Mouse (Mus musculus) kidney, adult 18-20 months (tissue): ENCODE results near the gene Akr7a5.

Experiments used
- DNase-seq: peaks from one replicate; pipeline ENCODE4 v3.0.0; 2021

The Akr7a5 gene

DNA sequence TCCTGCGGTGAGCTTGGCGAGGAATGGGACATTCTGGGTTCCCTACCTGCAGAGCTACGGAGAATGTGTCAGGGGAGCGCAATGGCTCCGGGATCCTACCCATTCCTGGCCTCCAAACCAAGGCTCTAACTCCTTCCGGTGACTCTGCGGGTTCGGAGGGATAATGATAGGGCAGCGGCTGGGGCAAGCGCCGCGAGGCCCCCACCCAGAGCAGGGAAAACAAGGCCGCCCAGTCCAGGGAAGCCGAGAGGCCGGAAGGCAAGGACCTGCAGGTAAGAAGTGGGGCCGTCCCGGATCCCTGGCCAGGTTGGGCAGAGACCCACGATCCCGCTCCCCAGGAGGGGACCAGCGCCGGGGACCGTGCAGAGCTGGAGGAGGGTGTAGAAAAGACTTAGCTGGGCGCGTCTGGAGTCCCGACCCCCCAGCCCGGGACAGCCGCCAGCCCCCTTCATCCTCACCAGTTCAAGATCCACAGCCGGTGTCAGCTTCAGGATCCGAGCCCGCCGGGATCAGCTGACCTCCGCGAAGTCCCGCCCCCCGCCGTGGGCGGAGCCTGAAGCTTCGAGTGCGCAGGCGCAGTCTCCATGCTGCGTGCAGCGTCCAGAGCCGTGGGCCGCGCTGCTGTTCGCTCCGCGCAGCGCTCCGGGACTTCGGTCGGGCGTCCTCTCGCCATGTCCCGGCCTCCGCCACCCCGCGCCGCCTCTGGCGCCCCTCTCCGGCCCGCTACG is at the start of gene Akr7a5, which contains the start of gene Pqlc2:
Gene Akr7a5, plus strand, starts transcription at position 574 of the 728 bp plus-strand sequence.
Gene Pqlc2, minus strand, starts transcription at position 538 of the 728 bp plus-strand sequence.
- peak; percentile 100 for DNase-seq

DNA sequence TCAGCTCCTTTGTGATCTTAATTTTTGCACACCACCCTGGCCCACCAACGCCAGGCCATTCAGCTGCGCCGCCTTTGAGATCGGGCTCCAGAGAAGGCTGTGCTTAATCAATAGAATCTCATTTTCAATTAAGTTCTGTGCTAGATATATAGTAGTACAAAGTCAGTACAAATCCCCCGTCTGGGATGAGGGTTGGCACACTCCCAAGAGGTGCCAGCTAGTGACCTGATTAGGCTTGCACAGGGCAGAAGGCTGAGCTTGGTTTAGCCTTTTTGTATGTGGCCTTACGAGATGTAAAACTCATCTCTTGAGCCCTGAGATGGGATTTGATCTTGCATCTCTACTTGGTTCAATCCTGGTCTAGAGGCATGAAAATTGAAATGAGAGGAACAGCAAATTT is 47.6 kb upstream of the Akr7a5 start:
- no peak for DNase-seq

DNA sequence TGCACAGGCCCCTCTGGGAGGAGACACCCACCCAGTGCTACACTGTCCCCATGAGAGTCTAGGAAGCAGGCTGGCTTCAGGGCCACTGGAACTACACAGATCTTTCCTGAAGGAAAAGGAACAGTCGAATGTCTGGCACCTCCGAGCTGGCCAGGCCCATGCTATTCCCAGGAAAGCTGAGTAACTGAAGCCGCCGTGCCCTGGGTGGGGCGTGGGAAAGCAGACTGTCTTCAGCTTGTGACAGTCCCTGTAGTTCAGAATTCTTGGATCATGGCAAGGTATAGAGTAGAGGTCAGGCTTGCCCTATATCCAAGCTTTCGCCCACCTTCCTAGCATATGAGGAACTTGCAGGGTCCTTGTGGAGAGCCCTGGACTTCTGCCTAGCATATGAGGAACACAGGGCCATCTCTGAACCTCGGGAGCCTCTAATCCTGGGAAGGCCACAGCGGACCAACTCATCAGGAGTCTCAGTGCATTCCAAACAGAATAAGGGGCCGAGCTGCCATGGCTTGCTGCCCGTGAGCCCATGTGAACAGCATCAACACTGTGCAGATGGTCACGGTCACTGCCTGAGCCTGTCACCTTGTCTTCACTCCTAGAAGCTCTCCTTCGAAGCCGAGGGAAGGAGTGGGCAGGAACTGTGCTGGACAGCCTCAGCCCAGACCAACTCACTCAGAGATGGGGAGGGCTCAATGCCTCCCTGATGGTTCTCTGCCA is 44.6 kb upstream of the Akr7a5 start:
- no peak for DNase-seq

- DNase-seq, result no peak
Observed at GRCm38 (mm10) chr4:139266500-139266865, 44.1 kb upstream of the Akr7a5 start.

- no peak for DNase-seq
Observed at GRCm38 (mm10) chr4:139267335-139267734, 43.2 kb upstream of the Akr7a5 start.

GRCm38 (mm10) chr4:139268242-139268641 is 42.3 kb upstream of the Akr7a5 start:
- no peak for DNase-seq

DNA sequence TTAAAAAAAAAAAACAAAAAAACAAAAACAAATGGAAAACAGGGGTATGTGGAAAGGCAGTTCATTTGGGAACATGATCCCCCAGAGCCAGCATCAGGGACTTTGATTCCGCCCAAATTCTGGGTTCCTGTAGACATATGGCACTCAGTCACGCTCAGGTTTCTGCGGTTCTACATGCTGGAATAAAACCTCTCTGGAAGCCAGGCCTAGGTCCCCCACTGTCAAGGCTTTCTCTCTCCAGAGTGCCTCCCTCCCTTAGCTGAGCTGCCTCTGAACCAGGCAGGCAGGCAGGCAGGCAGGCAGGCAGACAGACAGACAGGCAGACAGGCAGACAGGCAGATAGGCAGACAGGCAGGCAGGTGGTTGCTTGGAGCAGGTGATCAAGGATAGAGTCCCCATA is 40.4 kb upstream of the Akr7a5 start:
- no peak for DNase-seq

DNA sequence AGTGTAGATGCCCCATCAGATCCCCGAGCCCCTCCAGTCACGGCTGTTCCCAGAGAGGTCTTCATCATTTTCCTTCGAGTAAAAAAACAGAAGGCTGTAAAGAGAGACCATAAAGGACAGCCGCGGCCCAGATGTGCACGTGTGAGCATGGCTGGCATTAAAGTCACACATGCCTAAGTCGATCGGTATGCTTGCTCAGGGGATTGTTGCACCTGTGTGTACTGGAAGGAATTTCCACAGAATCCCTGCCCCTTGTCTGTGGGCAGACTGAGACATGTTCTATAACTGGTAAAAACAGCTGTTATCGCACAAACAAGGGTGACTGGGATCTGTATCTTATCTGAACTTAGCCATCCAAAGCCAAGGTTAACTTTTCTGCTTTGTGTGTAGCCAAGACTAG is 39.0 kb upstream of the Akr7a5 start:
- no peak for DNase-seq

- DNase-seq, result no peak
Observed at GRCm38 (mm10) chr4:139272951-139273680, 37.4 kb upstream of the Akr7a5 start.

GRCm38 (mm10) chr4:139274573-139274972 is 36.0 kb upstream of the Akr7a5 start:
- no peak for DNase-seq

DNA sequence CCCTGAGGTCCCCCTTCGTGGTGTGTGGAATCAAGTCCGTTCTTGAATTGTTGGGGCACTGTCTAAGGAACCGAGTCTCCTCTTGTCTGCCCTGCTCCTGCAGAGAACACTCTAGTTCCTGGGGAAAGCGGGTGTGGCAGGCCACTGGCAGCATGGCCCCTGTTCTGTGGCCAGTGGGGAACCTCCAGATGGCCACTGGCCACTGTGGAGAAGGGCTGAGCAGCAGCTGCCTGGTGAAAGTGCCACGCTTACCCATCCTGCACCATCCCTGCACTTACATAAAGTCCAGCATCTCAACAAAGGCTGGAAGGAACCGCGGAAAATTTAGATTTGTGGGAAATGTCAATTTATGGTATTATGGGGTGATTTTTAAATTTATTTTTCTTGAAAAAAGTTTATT is 34.1 kb upstream of the Akr7a5 start:
- no peak for DNase-seq

GRCm38 (mm10) chr4:139280530-139280929 is 30.0 kb upstream of the Akr7a5 start:
- no peak for DNase-seq

DNA sequence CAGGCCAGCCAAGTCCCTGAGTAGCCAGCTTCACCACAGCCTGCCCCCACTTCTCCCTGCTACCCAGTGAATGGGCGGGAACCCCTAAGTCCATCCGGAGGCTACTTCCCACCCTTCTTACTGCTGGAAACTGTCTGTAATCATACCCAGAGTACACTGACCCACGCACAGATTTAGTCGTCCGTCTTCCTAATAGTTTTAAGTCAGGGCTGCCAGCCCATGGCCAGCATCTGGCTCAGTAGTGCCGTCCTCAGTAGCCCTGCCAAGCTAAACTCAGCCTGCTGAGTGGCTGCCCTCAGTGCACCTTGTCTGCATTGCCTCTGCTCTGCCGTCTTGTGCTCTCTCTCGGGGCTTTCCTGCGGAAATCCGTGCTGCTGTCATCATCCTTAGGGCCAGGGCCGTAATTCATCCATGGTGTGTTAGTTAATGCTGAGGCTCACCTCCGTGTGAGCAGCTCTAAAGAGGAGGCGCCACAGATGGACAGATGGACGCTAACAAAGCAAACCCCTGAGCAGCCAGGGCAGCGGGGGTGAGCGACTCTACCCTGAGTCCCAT is 28.7 kb upstream of the Akr7a5 start:
- peak; percentile 28 for DNase-seq

GRCm38 (mm10) chr4:139282955-139283417 is 27.6 kb upstream of the Akr7a5 start:
- DNase-seq, result peak; percentile 64

- no peak for DNase-seq
Observed at GRCm38 (mm10) chr4:139284877-139285276, 25.7 kb upstream of the Akr7a5 start.

- no peak for DNase-seq
Observed at GRCm38 (mm10) chr4:139286234-139286633, 24.3 kb upstream of the Akr7a5 start.

DNA sequence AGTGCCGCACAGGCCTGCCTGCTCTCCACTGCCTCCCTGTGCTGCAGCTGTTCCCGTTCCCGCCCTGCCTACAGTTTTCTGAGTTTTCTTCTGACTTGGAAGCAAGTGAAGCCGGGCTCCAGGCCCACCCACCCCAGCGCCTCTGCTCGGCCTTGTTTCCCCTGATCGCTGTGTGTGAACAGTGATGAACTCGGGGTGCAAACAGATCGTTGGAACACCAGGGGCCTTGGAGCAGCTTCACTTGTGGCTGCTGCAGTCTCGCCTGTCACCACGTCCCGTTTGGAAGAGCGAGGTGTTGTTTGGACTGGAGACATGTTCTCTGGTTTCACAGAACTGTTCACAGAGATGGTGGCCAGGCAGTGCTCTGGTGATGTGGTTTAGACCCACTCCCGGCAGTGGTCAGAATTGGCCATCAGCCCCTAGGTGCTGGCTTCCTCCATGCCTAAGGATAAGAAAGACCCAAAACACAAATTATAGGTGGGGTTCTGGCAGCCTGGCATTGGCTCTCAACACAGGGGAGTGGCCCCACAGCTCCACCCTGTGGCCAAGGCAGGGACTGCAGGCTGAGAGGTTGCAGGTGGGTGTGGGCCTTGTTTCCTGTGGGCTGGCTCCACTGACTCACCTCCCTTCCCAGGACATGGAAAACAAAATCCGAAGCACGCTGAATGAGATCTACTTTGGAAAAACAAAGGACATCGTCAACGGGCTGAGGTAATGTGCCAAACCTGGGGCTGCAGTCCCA is 23.3 kb upstream of the Akr7a5 start:
- DNase-seq, result peak; percentile 89

DNA sequence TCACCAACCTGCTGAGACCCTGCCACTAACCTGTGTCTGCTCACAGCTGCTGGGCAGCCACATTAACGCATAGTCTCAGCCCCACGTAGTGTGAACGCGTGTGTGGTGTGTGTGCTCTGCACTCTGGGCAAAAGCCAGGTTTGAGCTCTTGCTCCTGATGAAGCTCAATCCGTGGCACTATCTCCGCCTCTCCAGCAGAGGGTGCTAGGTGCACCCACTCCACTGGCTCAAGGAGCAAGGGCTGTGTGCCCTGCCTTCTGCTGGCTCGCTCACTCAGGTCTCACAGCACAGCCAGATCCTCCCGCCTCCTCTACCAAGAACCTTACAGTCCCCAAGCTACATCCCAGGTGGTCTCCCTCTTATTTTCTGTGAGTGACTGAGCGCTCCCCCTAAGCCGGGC is 21.5 kb upstream of the Akr7a5 start:
- peak; percentile 64 for DNase-seq

DNA sequence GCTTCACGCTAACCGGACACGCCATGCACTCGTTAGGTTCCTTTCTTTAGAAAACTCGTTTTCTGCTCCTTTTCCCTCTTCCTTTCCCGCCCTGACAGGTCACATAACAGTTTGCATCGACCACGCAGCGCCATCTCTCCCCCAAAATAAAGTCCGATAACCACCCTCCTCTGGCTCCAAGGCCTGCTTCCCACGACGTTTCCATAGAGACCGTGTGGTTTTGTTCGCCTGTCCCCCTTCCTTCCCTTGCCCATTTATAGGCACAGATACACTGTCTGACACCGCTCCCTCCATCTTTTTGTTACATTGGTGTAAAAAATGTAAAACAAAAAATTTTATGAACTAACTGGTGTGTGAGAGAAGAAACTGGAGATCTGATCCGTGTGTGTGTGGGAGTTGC is 19.4 kb upstream of the Akr7a5 start:
- DNase-seq, result no peak

DNA sequence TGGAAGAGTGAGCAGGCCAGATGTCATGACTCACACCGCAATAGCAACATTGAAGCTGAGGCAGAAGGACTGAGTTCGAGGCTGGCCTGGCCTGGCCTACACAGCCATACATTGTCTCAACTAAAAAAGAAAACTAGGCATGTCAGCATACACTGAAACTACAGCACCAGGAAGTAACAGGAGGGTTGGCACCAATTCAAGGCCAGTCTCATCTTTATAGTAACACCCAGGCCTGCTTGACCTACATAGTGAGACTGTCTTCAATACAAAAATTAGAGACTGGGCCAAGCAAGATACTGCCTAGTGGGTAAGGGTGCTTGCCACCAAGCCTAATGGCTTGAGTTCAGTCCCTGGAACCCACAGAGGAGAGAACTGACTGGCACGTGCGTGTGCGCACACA is 18.5 kb upstream of the Akr7a5 start:
- DNase-seq, result no peak

DNA sequence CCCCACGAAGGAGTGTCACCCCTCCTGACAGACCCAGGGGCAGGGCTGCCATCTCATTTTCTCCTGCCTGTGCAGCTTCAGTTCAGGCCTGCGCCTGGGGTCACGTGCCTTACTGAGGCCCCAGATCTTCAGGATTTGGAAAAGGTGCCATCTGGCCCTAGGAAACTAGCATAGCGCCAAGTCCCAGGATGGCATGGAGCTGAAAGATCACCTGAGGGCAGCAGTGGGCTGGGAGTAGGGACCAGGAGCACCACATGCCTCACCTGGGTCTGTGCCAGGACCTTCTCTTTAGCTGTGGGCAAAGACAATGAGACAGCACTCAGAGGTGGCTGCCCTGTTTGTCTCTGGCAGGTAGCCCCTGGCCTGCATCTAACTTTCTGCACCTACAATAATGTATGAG is 13.0 kb upstream of the Akr7a5 start:
- DNase-seq, result peak; percentile 55

DNA sequence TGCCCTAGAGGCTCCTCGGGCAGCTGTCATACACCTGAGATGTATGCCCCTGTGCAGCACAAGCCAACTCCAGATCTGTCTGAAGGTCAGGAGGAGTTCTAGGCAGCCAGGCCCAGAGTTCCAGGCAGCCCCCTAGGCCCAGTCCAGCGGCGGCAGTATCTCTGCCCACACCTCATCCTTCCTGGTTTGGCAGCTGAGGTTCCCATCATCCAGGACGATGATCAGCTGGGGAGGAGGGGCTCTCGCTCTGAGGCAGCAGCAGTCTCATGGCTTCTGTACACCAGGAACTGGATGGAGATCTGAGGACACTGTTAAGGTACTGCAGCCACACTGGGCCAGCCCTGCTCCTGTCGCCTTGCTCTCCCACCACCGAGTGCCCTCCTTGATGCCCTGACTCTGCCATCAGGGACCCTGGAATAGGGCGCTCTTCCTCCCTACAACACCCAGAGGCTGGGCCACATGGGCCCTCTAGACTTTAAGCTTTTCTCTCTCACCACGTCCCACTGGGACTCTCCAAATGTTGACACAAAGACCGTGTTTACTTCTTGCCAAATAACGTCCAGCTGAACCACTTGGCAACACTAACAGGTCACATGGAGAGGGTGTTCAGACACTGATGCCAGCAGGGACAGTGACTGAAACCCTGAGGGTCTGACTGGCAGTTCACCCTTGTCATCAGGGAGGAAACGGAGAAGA is 11.7 kb upstream of the Akr7a5 start:
- no peak for DNase-seq
